Mouse (Mus musculus): Measurements from ENCODE around the gene Bap1. TPM values are rescaled to one million over a fixed set of nuclear protein-coding genes. Genes with fewer than 3 reads are reported as not detected.

Bap1 gene
- polyA plus RNA-seq, 1 experiment from 2014 or later: 148 TPM

- no peak for DNase-seq (ENCODE audit: low spot score)
- Histone ChIP-seq H3K27me3 (ENCODE audit: low read depth, poor library complexity, severe bottlenecking) (0 out of 2 replicates have a peak, but pooled peaks cover 5% of the 10 kb centered on the region), H3K4me3 (no peak overlapping the region), H3K9me3 (replicated peaks) (no peaks in the 10 kb centered on the region), H3K4me1 (peaks cover 22% of the 10 kb centered on the region), H3K27ac (no peak overlapping the region), H3K36me3 (no peaks in the 10 kb centered on the region)
- WGBS: 91% methylated on average over 6 of the region's 6 CpGs
Observed at GRCm38 (mm10) chr14:31271121-31271520, 19.9 kb downstream of the Bap1 start.

DNA sequence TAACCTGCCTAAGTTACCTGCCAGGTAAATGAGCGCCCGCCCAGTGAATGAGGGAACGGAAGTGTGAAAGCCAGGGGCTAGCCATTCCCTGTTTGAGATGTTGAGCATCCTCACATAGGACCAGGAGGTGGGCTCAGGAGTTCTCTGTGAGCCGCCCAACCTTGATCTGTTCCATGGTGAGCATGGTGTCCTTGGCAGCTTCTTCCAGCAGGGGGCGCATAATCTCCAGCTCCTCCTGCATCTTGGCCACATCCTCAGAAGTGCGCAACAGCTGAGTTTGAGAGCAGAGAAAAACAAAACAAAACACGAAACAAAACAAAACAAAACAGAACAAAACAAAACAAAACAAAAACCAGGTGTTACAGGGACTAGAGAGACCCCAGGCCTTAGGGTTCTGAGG lies 20.9 kb downstream of the Bap1 start:
- peaks cover 22% of the 10 kb centered on the region for H3K4me1 ChIP-seq
- H3K36me3 ChIP-seq: no peaks in the 10 kb centered on the region
- 24% methylated on average over 7 of the region's 7 CpGs for WGBS
- no peaks in the 10 kb centered on the region for H3K9me3 ChIP-seq (replicated peaks)
- peak; percentile 90 for DNase-seq (ENCODE audit: low spot score)
- 0 out of 2 replicates have a peak, but pooled peaks cover 5% of the 10 kb centered on the region for H3K27me3 ChIP-seq (ENCODE audit: low read depth, poor library complexity, severe bottlenecking)
- no peak overlapping the region for H3K4me3 ChIP-seq
- no peak overlapping the region for H3K27ac ChIP-seq

GRCm38 (mm10) chr14:31285728-31286127 lies 34.5 kb downstream of the Bap1 start:
- 84% methylated on average over 8 of the region's 8 CpGs for WGBS
- no peaks in the 10 kb centered on the region for H3K27me3 ChIP-seq (ENCODE audit: low read depth, poor library complexity, severe bottlenecking)
- H3K27ac ChIP-seq: no peak overlapping the region
- H3K36me3 ChIP-seq: no peaks in the 10 kb centered on the region
- H3K4me3 ChIP-seq: no peak overlapping the region
- DNase-seq (ENCODE audit: low spot score): no peak
- no peaks in the 10 kb centered on the region for H3K9me3 ChIP-seq (replicated peaks)
- H3K4me1 ChIP-seq: no peaks in the 10 kb centered on the region

Other genes starting within 250 kb of the Bap1 start
- gene Spcs1, start 249.8 kb upstream of the Bap1 start, polyA plus RNA-seq (2016; fragmentation: Nextera tagmentation; extraction: Ambion mirVana): 259 and 262 TPM in 2 replicates
- gene Pbrm1, start 232.3 kb upstream of the Bap1 start, polyA plus RNA-seq (2016; fragmentation: Nextera tagmentation; extraction: Ambion mirVana): 143 and 186 TPM in 2 replicates
- gene Gnl3, start 232.3 kb upstream of the Bap1 start, polyA plus RNA-seq (2016; fragmentation: Nextera tagmentation; extraction: Ambion mirVana): 135 and 173 TPM in 2 replicates
- gene Smim4, start 122.5 kb upstream of the Bap1 start, polyA plus RNA-seq (2016; fragmentation: Nextera tagmentation; extraction: Ambion mirVana): 54.2 and 65.3 TPM in 2 replicates
- gene Nt5dc2, start 120.4 kb upstream of the Bap1 start, polyA plus RNA-seq (2016; fragmentation: Nextera tagmentation; extraction: Ambion mirVana): 638 and 656 TPM in 2 replicates
- 14.2 and 14.5 TPM in 2 replicates for gene Stab1, start 82.8 kb upstream of the Bap1 start, polyA plus RNA-seq (2016; fragmentation: Nextera tagmentation; extraction: Ambion mirVana)
- 2.7 and 3.8 TPM in 2 replicates for gene Tnnc1, start 43.1 kb upstream of the Bap1 start, polyA plus RNA-seq (2016; fragmentation: Nextera tagmentation; extraction: Ambion mirVana)
- gene Nisch, start 34.5 kb upstream of the Bap1 start, polyA plus RNA-seq (2016; fragmentation: Nextera tagmentation; extraction: Ambion mirVana): 491 and 543 TPM in 2 replicates
- 0.51 and 0.73 TPM in 2 replicates for gene Sema3g, start 33.6 kb upstream of the Bap1 start, polyA plus RNA-seq (2016; fragmentation: Nextera tagmentation; extraction: Ambion mirVana)
- 11.3 and 11.7 TPM in 2 replicates for gene Phf7, start 133 bp upstream of the Bap1 start, polyA plus RNA-seq (2016; fragmentation: Nextera tagmentation; extraction: Ambion mirVana)
- gene Dnah1, start 72.4 kb downstream of the Bap1 start, polyA plus RNA-seq (2016; fragmentation: Nextera tagmentation; extraction: Ambion mirVana): 3.6 and 5.6 TPM in 2 replicates
- 22.8 and 31.1 TPM in 2 replicates for gene Capn7, start 85.2 kb downstream of the Bap1 start, polyA plus RNA-seq (2016; fragmentation: Nextera tagmentation; extraction: Ambion mirVana)
- 43.0 and 47.9 TPM in 2 replicates for gene Sh3bp5, start 184.6 kb downstream of the Bap1 start, polyA plus RNA-seq (2016; fragmentation: Nextera tagmentation; extraction: Ambion mirVana)
- 36.9 and 39.7 TPM in 2 replicates for gene Eaf1, start 242.9 kb downstream of the Bap1 start, polyA plus RNA-seq (2016; fragmentation: Nextera tagmentation; extraction: Ambion mirVana)
- gene Mettl6, start 243.6 kb downstream of the Bap1 start, polyA plus RNA-seq (2016; fragmentation: Nextera tagmentation; extraction: Ambion mirVana): 75.6 and 85.8 TPM in 2 replicates

Measured in limb, embryonic 10.5 days (tissue).